In genomic region chr1:91873572-91874285, GRCm38 (mm10) we compare ENCODE assay signal across 11 mouse cellular contexts.
DNase-seq lines count a peak whose midpoint lies in the region; ATAC-seq and TF ChIP-seq lines count a peak whose summit lies in the region.
"Had no signal": no experiment of that assay in that cellular context is flagged by ENCODE, and none has a peak within 500 bp of the region (broad histone marks: within the 10 kb centered on the region; RNA-seq: fewer than 3 reads in every experiment).

No protein-coding gene starts in this region.

- H3K4me2 ChIP-seq in kidney, embryonic 16.5 days (replicated peaks; ENCODE audit: low read depth, low read length): no peak overlapping the region
- no peak overlapping the region for H3K4me2 ChIP-seq in neural tube, embryonic 15.5 days
- H3K4me2 ChIP-seq in liver, embryonic 12.5 days: no peak overlapping the region
- H3K4me2 ChIP-seq: limb, embryonic 15.5 days; neural tube, embryonic 13.5 days had no signal

- H3K4me3 ChIP-seq in heart, embryonic 10.5 days: no peak overlapping the region
- no peak overlapping the region for H3K4me3 ChIP-seq in heart, adult 2 months
- H3K4me3 ChIP-seq in kidney, embryonic 16.5 days (ENCODE audit: low read length): no peak overlapping the region
- H3K4me3 ChIP-seq in neural tube, embryonic 15.5 days (replicated peaks): no peak overlapping the region
- H3K4me3 ChIP-seq in liver, embryonic 12.5 days: no peak overlapping the region
- H3K4me3 ChIP-seq: limb, embryonic 15.5 days; midbrain, embryonic 10.5 days; neural tube, embryonic 13.5 days had no signal

- ATAC-seq in kidney, embryonic 16.5 days (ENCODE audit: low FRiP score, low TSS enrichment): peak; percentile 67
- peak; percentile 31; the same call in 1 of the 2 replicates for ATAC-seq in neural tube, embryonic 15.5 days (ENCODE audit: low FRiP score)
- ATAC-seq in liver, embryonic 12.5 days: no peak
- ATAC-seq: activated CD4-positive, CD25-positive, alpha-beta regulatory T cell, adult 4 months had no signal

- no peaks in the 10 kb centered on the region for H3K36me3 ChIP-seq in heart, embryonic 10.5 days
- no peaks in the 10 kb centered on the region for H3K36me3 ChIP-seq in heart, adult 2 months (ENCODE audit: control insufficient read depth, insufficient read depth, low read length)
- H3K36me3 ChIP-seq in kidney, embryonic 16.5 days (ENCODE audit: insufficient read depth, low read length): no peaks in the 10 kb centered on the region
- H3K36me3 ChIP-seq in neural tube, embryonic 15.5 days: no peaks in the 10 kb centered on the region
- H3K36me3 ChIP-seq in liver, embryonic 12.5 days: no peaks in the 10 kb centered on the region
- H3K36me3 ChIP-seq: limb, embryonic 15.5 days; midbrain, embryonic 10.5 days; neural tube, embryonic 13.5 days had no signal

- no peak for TF ChIP-seq POLR2A in heart, adult 2 months (IDR thresholded peaks at IDR 0.05; ENCODE audit: insufficient read depth, low read depth, low read length)

- H3K9ac ChIP-seq in heart, adult 2 months (ENCODE audit: low read depth, low read length): no peak overlapping the region
- no peak overlapping the region for H3K9ac ChIP-seq in kidney, embryonic 16.5 days (replicated peaks; ENCODE audit: low read length)
- H3K9ac ChIP-seq in neural tube, embryonic 15.5 days (replicated peaks): no peak overlapping the region
- no peak overlapping the region for H3K9ac ChIP-seq in liver, embryonic 12.5 days
- H3K9ac ChIP-seq: limb, embryonic 15.5 days; neural tube, embryonic 13.5 days had no signal

- H3K27me3 ChIP-seq in heart, embryonic 10.5 days (ENCODE audit: insufficient read depth, poor library complexity, severe bottlenecking): 0 out of 2 replicates have a peak, but pooled peaks cover 3% of the 10 kb centered on the region
- H3K27me3 ChIP-seq in heart, adult 2 months (ENCODE audit: control insufficient read depth, insufficient read depth, low read length): no peaks in the 10 kb centered on the region
- H3K27me3 ChIP-seq in kidney, embryonic 16.5 days (ENCODE audit: insufficient read depth, low read length): 0 out of 2 replicates have a peak, but pooled peaks cover 2% of the 10 kb centered on the region
- no peaks in the 10 kb centered on the region; the same call in 1 of the 2 replicates for H3K27me3 ChIP-seq in neural tube, embryonic 15.5 days (replicated peaks)
- H3K27me3 ChIP-seq in liver, embryonic 12.5 days (replicated peaks): no peaks in the 10 kb centered on the region; the same call in 1 of the 2 replicates
- H3K27me3 ChIP-seq: limb, embryonic 15.5 days; neural tube, embryonic 13.5 days had no signal

- TF ChIP-seq CTCF in heart, adult 2 months (IDR thresholded peaks at IDR 0.05): no peak; the same call in 1 of the 2 replicates

- intact Hi-C loops in heart, adult 2 months (cut with DNase I): loop anchor here (1.0 to 5.0 kb wide), 4 partner anchors 116 to 350 kb away; no protein-coding TSS in a partner anchor

- DNase-seq in heart, embryonic 10.5 days (ENCODE audit: low spot score): peak; percentile 71
- DNase-seq in heart, adult 2 months: no peak
- peak; percentile 44 for DNase-seq in brain, adult 2 months (ENCODE audit: low read depth, low spot score)
- no peak for DNase-seq in right cerebral cortex, adult 2 months (ENCODE audit: low spot score in 2 of 2)

- WGBS in heart, embryonic 10.5 days: 60% methylated on average over 10 of the region's 10 CpGs
- 70% methylated on average over 10 of the region's 10 CpGs for WGBS in heart, adult 2 months
- 20% methylated on average over 10 of the region's 10 CpGs for WGBS in kidney, embryonic 16.5 days
- 69% methylated on average over 10 of the region's 10 CpGs for WGBS in neural tube, embryonic 15.5 days
- WGBS in liver, embryonic 12.5 days (ENCODE audit: insufficient replicate concordance): 59% methylated on average over 10 of the region's 10 CpGs

- H3K27ac ChIP-seq in heart, embryonic 10.5 days: 0 out of 2 replicates have a peak overlapping the region, but pooled peaks have one; percentile 1
- H3K27ac ChIP-seq in heart, adult 2 months: no peak overlapping the region
- 0 out of 2 replicates have a peak overlapping the region, but pooled peaks have one; percentile 3 for H3K27ac ChIP-seq in kidney, embryonic 16.5 days (ENCODE audit: low read length)
- no peak overlapping the region for H3K27ac ChIP-seq in neural tube, embryonic 15.5 days (replicated peaks)
- H3K27ac ChIP-seq in liver, embryonic 12.5 days: no peak overlapping the region
- H3K27ac ChIP-seq: limb, embryonic 15.5 days; midbrain, embryonic 10.5 days; neural tube, embryonic 13.5 days had no signal

- peaks cover 48% of the 10 kb centered on the region for H3K4me1 ChIP-seq in heart, embryonic 10.5 days
- H3K4me1 ChIP-seq in heart, adult 2 months (ENCODE audit: control insufficient read depth, insufficient read depth, low read length): peaks cover 2% of the 10 kb centered on the region
- H3K4me1 ChIP-seq in kidney, embryonic 16.5 days (ENCODE audit: insufficient read depth, low read length): peaks cover 57% of the 10 kb centered on the region
- peaks cover 26% of the 10 kb centered on the region for H3K4me1 ChIP-seq in neural tube, embryonic 15.5 days
- H3K4me1 ChIP-seq in liver, embryonic 12.5 days: 0 out of 2 replicates have a peak, but pooled peaks cover 4% of the 10 kb centered on the region

- no peaks in the 10 kb centered on the region for H3K79me2 ChIP-seq in heart, adult 2 months (replicated peaks; ENCODE audit: control insufficient read depth, insufficient read depth, low read length)

- no peak for TF ChIP-seq EP300 in heart, adult 2 months (IDR thresholded peaks at IDR 0.05; ENCODE audit: insufficient read depth, low read depth, low read length)

- no peaks in the 10 kb centered on the region for H3K9me3 ChIP-seq in heart, embryonic 10.5 days
- no peaks in the 10 kb centered on the region for H3K9me3 ChIP-seq in kidney, embryonic 16.5 days (ENCODE audit: low read length)
- no peaks in the 10 kb centered on the region for H3K9me3 ChIP-seq in neural tube, embryonic 15.5 days (replicated peaks)
- no peaks in the 10 kb centered on the region for H3K9me3 ChIP-seq in liver, embryonic 12.5 days (replicated peaks)
- H3K9me3 ChIP-seq: limb, embryonic 15.5 days; midbrain, embryonic 10.5 days; neural tube, embryonic 13.5 days had no signal

Comparison
In these comparisons a context has a peak if more than half of its experiments do, and no peak if none do; other contexts are left out.
1. DNase-seq: peak in heart, embryonic 10.5 days (single experiment) and brain, adult 2 months (single experiment); none in heart, adult 2 months (0 of 2) and right cerebral cortex, adult 2 months (0 of 2).
2. H3K27ac ChIP-seq: peak in heart, embryonic 10.5 days (single experiment) and kidney, embryonic 16.5 days (single experiment); none in heart, adult 2 months (single experiment), neural tube, embryonic 15.5 days (single experiment) and liver, embryonic 12.5 days (single experiment).